Mouse (Mus musculus): Measurements from ENCODE around the gene Bola2. TPM values are rescaled to one million over a fixed set of nuclear protein-coding genes. Genes with fewer than 3 reads are reported as not detected.

Bola2 gene
- total and polyA plus RNA-seq, 3 experiments, result 163 to 436 TPM; not detected in 1

GRCm38 (mm10) chr7:126694441-126695051 is 655 bp upstream of the Bola2 start:
- no peak overlapping the region for H3K27ac ChIP-seq (ENCODE audit: control insufficient read depth, low read depth, low read length)
- no peaks in the 10 kb centered on the region for H3K27me3 ChIP-seq (ENCODE audit: control insufficient read depth in 1 of 2, insufficient read depth in 2 of 2, low read length in 2 of 2)
- H3K4me1 ChIP-seq (ENCODE audit: control insufficient read depth in 1 of 2, insufficient read depth in 2 of 2, low read length in 2 of 2), result peaks cover 0 to 11% of the 10 kb centered on the region in 2 experiments; a peak in 2 of 4 replicates
- DNase-seq (ENCODE audit: low read depth, low spot score), result peak; percentile 36
- TF ChIP-seq TBP (IDR thresholded peaks at IDR 0.05; ENCODE audit: low read depth, low read length) (peak; percentile 74), E2F4 (IDR thresholded peaks at IDR 0.05; ENCODE audit: borderline replicate concordance, low read depth, low read length) (no peak)
- H3K4me3 ChIP-seq (ENCODE audit: control insufficient read depth in 1 of 2, insufficient read depth in 1 of 2, low read depth in 2 of 2, low read length in 2 of 2), result peak overlapping the region; percentile 25 to 72; a peak in 3 of 4 replicates
- H3K36me3 ChIP-seq (ENCODE audit: control insufficient read depth in 1 of 2, insufficient read depth in 2 of 2, low read length in 2 of 2), result peaks cover 0 to 14% of the 10 kb centered on the region in 2 experiments; a peak in 2 of 4 replicates
- peaks cover 21% of the 10 kb centered on the region for H3K79me2 ChIP-seq (ENCODE audit: control insufficient read depth, insufficient read depth, low read length, poor library complexity)
- no peaks in the 10 kb centered on the region for H3K9me3 ChIP-seq (replicated peaks; ENCODE audit: insufficient read depth, low read length)
- H3K9ac ChIP-seq (ENCODE audit: control insufficient read depth, low read depth, low read length, poor library complexity, severe bottlenecking), result peak overlapping the region; percentile 18; the same call in 1 of the 2 replicates

GRCm38 (mm10) chr7:126695631-126696207 is 518 bp downstream of the Bola2 start, which contains the start of gene Slx1b:
Gene Slx1b, minus strand, starts transcription at chr7:126695784.
- peak within 1 kb of the TSS; percentile 72 to 83 for H3K4me3 ChIP-seq (ENCODE audit: control insufficient read depth in 1 of 2, insufficient read depth in 1 of 2, low read depth in 2 of 2, low read length in 2 of 2)
- no peaks in the 10 kb centered on the region for H3K27me3 ChIP-seq (ENCODE audit: control insufficient read depth in 1 of 2, insufficient read depth in 2 of 2, low read length in 2 of 2)
- H3K9ac ChIP-seq (ENCODE audit: control insufficient read depth, low read depth, low read length, poor library complexity, severe bottlenecking), result peak within 1 kb of the TSS; percentile 92
- TF ChIP-seq POLR2A (IDR thresholded peaks at IDR 0.05; ENCODE audit: control insufficient read depth in 1 of 2, insufficient read depth in 1 of 2, low read depth in 1 of 2, low read length in 2 of 2, poor library complexity in 1 of 2) (peak in 1 of 2 experiments; percentile 78; a peak in 2 of 4 replicates), POLR2AphosphoS5 (IDR thresholded peaks at IDR 0.05; ENCODE audit: borderline replicate concordance, low read depth, low read length) (no peak), UBTF (IDR thresholded peaks at IDR 0.05; ENCODE audit: borderline replicate concordance, insufficient read depth, low read depth, low read length) (no peak), RAD21 (IDR thresholded peaks at IDR 0.05; ENCODE audit: low read depth, low read length) (peak; percentile 22), MAFK (IDR thresholded peaks at IDR 0.05; ENCODE audit: borderline replicate concordance, low read depth, low read length) (no peak), MAZ (IDR thresholded peaks at IDR 0.05; ENCODE audit: low read depth, low read length) (no peak; the same call in 1 of the 2 replicates), ZC3H11A (IDR thresholded peaks at IDR 0.05; ENCODE audit: low read depth, low read length) (no peak), MXI1 (IDR thresholded peaks at IDR 0.05; ENCODE audit: low read depth, low read length) (peak; percentile 97), TCF12 (IDR thresholded peaks at IDR 0.05; ENCODE audit: low read depth, low read length) (no peak; the same call in 1 of the 2 replicates), CTCF (IDR thresholded peaks at IDR 0.05 in 2 of 3, conservative IDR thresholded peaks at IDR 0.05 in 1 of 3; ENCODE audit: control insufficient read depth in 1 of 3, insufficient read depth in 1 of 3, low read depth in 2 of 3, low read length in 3 of 3, poor library complexity in 1 of 3, severe bottlenecking in 1 of 3) (peak; percentile 87 to 96 (median 93)), MYC (IDR thresholded peaks at IDR 0.05; ENCODE audit: low read depth, low read length) (peak; percentile 82; the same call in 1 of the 2 replicates), SMC3 (IDR thresholded peaks at IDR 0.05; ENCODE audit: low read depth, low read length) (peak; percentile 56; the same call in 1 of the 2 replicates), MYB (IDR thresholded peaks at IDR 0.05; ENCODE audit: low read depth, low read length) (no peak), CHD1 (IDR thresholded peaks at IDR 0.05; ENCODE audit: low read depth, low read length) (no peak), EP300 (IDR thresholded peaks at IDR 0.05; ENCODE audit: low read depth in 1 of 2, low read length in 2 of 2) (no peak), RCOR1 (IDR thresholded peaks at IDR 0.05; ENCODE audit: low read depth, low read length) (no peak; the same call in 1 of the 2 replicates), ZNF384 (IDR thresholded peaks at IDR 0.05; ENCODE audit: low read depth, low read length) (no peak; the same call in 1 of the 2 replicates), ETS1 (IDR thresholded peaks at IDR 0.05; ENCODE audit: low read depth, low read length) (no peak), ZMIZ1 (IDR thresholded peaks at IDR 0.05; ENCODE audit: low read depth, low read length) (peak; percentile 54; the same call in 1 of the 2 replicates), MAX (IDR thresholded peaks at IDR 0.05; ENCODE audit: low read length) (peak; percentile 91), JUND (IDR thresholded peaks at IDR 0.05; ENCODE audit: low read depth, low read length) (no peak), NELFE (IDR thresholded peaks at IDR 0.05; ENCODE audit: low read depth, low read length) (peak; percentile 87), TBP (IDR thresholded peaks at IDR 0.05; ENCODE audit: low read depth, low read length) (peak; percentile 72; the same call in 1 of the 2 replicates), ELF1 (IDR thresholded peaks at IDR 0.05; ENCODE audit: low read depth, low read length) (peak; percentile 100), POLR2AphosphoS2 (IDR thresholded peaks at IDR 0.05; ENCODE audit: low read length) (peak; percentile 78), HCFC1 (IDR thresholded peaks at IDR 0.05; ENCODE audit: low read depth, low read length) (peak; percentile 97), SIN3A (IDR thresholded peaks at IDR 0.05; ENCODE audit: low read length) (peak; percentile 98)
- peak within 1 kb of the TSS; percentile 87 for H3K27ac ChIP-seq (ENCODE audit: control insufficient read depth, low read depth, low read length)
- H3K9me3 ChIP-seq (replicated peaks; ENCODE audit: insufficient read depth, low read length), result no peaks in the 10 kb centered on the region
- H3K4me1 ChIP-seq (ENCODE audit: control insufficient read depth in 1 of 2, insufficient read depth in 2 of 2, low read length in 2 of 2), result peaks cover 0 to 12% of the 10 kb centered on the region in 2 experiments; a peak in 2 of 4 replicates
- H3K79me2 ChIP-seq (ENCODE audit: control insufficient read depth, insufficient read depth, low read length, poor library complexity), result peaks cover 21% of the 10 kb centered on the region
- H3K36me3 ChIP-seq (ENCODE audit: control insufficient read depth in 1 of 2, insufficient read depth in 2 of 2, low read length in 2 of 2), result peaks cover 0 to 14% of the 10 kb centered on the region in 2 experiments; a peak in 2 of 4 replicates
- DNase-seq (ENCODE audit: low read depth, low spot score), result peak; percentile 98

Data from MEL (cell line).